Mouse (Mus musculus) spleen, adult 2 months (tissue): ENCODE measurements around the gene Arl14.

ENCODE experiments used
- CTCF ChIP-seq: fragments of 200-500 bp; IDR thresholded peaks from 2 replicates; pipeline ENCODE4 v1.5.1; 2011; ENCODE audit warnings: mild to moderate bottlenecking, inconsistent platforms; ENCODE audit not compliant: insufficient read depth, insufficient read length, insufficient replicate concordance; ENCODE audit errors: extremely low read depth
- POLR2A ChIP-seq: fragments of 200-500 bp; IDR thresholded peaks from 2 replicates; pipeline ENCODE4 v1.6.1; 2011; ENCODE audit warnings: low read depth, low read length, inconsistent platforms

GRCm38 (mm10) chr3:69195251-69195650, 27.0 kb upstream of the Arl14 start:
- TF ChIP-seq POLR2A (no peak), CTCF (no peak)
